Mouse (Mus musculus) left cerebral cortex, adult 9 months (tissue): Measurements from ENCODE around the gene Osbpl9.

ENCODE experiments used
- DNase-seq, 2 experiments: peaks; one replicate each; pipeline ENCODE4 v3.0.0; 2022; ENCODE audit warnings: low spot score in 2 of 2

Gene Osbpl9

DNA sequence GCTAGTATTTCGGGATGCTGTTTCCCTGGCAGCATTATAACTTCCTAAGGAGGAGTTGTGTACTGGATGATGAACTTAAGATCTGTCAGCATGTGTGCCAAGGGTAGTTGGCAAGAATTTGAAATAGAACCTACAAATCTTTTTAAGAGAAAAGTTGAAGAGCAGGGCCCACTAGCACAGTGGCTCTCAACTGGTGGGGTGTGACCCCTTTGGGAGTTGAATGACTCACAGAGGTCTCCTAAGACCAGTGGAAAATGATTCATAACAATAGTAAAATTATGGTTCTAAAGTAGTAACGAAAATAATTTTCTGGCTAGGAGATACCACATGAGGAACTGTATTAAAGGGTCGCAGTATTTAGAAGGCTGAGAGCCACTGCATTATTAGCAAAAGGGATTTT, 67.1 kb downstream of the Osbpl9 start:
- no peak for DNase-seq

DNA sequence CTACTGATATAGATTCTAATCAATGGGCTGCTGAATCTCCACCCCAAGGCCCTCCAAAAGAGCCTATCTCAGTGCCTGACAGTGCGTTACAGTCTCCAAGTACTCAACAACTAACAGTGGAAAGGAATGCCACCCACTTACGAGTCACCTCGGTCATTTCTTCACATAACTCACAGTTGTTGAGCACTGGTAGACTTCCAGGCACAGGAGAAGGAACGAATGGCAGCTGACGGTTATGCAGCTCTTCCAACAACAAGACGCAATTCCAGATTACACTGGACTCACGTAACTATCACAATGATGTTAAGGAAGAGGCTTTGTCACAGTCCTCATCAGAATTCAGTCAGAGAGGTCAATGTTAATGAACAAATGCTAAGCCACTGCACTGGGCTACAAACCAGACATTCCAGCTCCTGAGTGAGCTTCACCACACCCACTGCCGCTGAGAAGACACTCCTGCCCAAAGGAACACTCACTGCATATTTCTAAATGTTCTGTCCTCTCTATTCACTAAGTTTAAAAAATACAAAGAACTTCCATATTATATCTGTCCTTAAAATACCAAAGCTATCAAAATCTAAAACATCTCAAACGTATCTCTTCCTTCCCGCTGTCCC, 70.7 kb downstream of the Osbpl9 start:
- no peak for DNase-seq

DNA sequence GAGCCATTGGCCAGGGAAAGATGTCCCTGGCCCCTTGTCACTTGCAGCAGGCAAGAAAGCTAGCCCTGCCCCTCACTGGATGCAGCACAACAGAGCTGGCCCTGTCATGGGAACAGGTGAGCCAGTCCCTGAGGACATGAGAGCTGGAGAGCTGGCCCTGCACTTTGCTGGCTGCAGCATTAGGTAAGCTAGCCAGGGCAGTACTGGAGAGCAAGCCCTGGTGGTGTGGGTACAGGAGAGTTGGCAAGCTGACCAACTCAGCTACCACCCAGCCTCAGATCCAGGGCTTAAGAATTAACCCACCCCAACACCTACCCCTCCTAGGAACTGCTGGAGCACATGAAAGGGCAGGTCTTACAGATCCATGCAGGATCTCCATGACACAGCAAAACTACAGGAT, 73.1 kb downstream of the Osbpl9 start:
- no peak for DNase-seq

GRCm38 (mm10) chr4:109128017-109128416, 74.1 kb downstream of the Osbpl9 start:
- DNase-seq, result no peak

DNA sequence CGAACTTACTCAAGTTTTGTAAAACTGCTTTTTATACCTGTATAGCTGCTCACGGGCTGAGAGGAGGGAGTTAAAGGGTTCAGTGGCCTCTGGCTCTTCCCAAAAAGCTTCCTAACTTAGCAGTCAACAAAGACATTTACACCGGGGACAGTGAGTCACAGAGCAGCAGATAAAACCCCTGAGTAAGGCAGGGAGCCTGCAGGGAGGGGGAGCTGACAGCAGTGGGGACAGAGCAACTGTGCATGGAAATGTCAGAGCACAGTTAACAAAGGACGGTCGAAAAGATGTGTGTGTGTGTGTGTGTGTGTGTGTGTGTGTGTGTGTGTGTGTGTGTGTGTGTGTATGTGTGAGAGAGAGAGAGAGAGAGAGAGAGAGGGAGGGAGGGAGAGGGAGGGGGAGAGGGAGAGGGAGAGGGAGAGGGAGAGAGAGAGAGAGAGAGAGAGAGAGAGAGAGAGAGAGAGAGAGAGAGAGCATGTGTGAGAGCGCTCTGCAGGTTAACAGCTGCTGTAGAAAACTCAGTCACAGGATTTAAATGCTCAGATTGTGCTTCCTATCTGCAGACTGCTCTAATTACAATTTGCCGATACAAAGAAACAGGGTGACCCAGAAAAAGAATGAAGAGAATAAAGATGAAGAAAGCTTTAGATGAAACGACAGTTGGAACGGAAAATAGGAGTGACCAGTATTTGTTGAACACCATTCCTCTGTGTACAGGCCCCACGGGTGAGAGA, 75.1 kb downstream of the Osbpl9 start:
- no peak for DNase-seq

- DNase-seq, result no peak
Measured at GRCm38 (mm10) chr4:109125746-109126425, 76.2 kb downstream of the Osbpl9 start.

GRCm38 (mm10) chr4:109122830-109123555, 79.1 kb downstream of the Osbpl9 start:
- no peak for DNase-seq

DNA sequence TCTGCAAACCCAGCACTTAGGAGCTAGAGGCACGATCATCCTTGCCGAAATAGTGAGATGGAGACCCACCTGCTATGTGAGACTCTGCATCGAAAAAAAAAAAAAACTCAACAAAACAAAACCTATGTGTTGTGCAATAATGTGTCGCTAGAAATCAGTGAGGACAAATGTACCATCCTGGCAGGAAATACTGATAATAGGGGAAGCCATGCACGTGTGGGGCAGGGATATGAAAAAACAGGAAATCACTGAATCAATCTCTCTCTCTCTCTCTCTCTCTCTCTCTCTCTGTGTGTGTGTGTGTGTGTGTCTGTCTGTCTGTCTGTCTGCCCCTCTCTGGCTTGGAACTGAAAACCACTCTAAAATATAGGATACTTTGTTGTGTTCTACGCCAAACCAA, 81.3 kb downstream of the Osbpl9 start:
- no peak for DNase-seq

DNA sequence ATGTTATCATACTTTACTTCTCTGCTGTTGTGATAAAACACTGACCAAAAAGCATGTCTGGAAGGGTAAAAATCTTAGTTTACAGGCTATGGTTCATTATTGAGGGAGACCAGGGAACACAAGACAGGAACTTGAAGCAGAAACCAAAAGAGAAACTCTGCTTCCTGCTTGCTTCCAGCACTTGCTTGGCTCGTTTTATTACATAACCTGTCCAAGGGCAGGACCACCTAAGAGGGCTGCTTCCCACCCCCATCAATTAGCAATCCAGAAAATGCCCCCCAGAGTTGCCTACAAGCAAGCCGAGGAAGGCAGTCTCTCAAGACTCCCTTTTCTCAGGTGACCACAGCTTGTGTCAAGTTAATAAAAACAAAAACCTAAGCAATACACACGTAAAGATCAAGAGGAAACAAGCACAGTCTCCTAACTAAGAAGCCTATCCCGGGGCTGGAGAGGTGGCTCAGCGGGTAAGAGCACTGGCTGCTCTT, 82.4 kb downstream of the Osbpl9 start:
- no peak for DNase-seq

GRCm38 (mm10) chr4:109118327-109118659, 83.8 kb downstream of the Osbpl9 start:
- peak; percentile 44 to 77 for DNase-seq

GRCm38 (mm10) chr4:109117596-109118326, 84.3 kb downstream of the Osbpl9 start:
- DNase-seq, result peak; percentile 55 to 72

GRCm38 (mm10) chr4:109116938-109117337, 85.1 kb downstream of the Osbpl9 start:
- no peak for DNase-seq

GRCm38 (mm10) chr4:109116494-109116893, 85.6 kb downstream of the Osbpl9 start:
- DNase-seq, result no peak

DNA sequence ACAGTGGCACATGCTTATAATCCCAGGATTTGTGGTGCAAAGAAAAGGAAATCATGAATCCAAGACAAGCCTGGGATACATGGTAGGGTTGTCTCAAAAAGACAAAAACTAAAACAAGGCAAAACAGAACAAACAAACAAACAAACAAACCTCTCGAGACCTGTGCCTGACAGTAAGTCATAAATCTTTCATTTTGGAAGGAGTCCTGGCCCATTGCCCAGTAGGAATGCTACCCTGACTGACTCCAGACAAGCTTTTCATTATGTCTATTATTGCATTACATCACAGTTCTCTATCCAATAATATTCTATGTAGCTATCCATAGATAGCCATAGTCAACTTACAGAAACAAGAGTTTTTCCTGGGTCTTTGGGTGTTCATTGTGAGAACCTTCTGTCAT, 86.3 kb downstream of the Osbpl9 start:
- no peak for DNase-seq

- DNase-seq, result no peak
Measured at GRCm38 (mm10) chr4:109114308-109114707, 87.8 kb downstream of the Osbpl9 start.

GRCm38 (mm10) chr4:109112915-109113505, 89.1 kb downstream of the Osbpl9 start:
- no peak for DNase-seq

GRCm38 (mm10) chr4:109110978-109111377, 91.1 kb downstream of the Osbpl9 start:
- DNase-seq, result no peak

DNA sequence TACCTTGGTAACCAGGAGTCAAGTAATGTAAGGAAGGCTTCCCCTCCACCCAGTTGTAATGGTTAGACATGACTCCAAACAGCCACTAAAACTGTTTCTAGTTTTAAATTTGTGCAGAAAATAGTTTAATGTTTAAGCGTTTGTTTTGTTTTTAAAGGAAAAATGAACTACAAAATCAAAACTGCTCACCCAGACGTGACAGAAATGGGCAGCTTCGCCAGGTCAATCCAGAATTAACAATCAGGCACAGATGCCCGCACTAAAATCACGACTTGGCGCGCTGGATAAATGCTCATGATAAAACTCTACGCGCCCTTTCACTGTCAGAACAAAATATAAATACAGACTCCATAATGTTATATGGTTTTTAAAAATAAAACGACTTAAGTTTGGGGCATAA, 92.4 kb downstream of the Osbpl9 start:
- no peak for DNase-seq

GRCm38 (mm10) chr4:109109012-109109411, 93.1 kb downstream of the Osbpl9 start:
- no peak for DNase-seq

DNA sequence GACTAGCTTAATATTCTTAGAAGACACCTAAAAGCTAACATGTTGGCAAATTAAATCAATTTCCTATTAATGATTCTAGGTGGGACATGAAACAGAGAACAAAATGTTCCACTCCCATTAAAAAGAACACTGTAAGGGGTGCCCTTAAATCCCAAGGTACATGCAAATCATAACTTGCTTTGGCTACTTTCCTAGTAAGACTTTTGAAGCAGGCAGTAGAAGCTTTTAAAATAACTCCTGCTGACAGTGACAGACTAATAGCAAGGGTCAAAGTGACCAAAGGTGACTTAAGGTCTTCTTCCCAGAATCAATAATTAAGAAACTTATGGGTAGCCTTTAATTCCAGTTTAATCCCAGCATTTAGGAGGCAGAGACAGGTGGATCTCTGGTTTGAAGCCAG, 95.5 kb downstream of the Osbpl9 start:
- DNase-seq, result no peak

DNA sequence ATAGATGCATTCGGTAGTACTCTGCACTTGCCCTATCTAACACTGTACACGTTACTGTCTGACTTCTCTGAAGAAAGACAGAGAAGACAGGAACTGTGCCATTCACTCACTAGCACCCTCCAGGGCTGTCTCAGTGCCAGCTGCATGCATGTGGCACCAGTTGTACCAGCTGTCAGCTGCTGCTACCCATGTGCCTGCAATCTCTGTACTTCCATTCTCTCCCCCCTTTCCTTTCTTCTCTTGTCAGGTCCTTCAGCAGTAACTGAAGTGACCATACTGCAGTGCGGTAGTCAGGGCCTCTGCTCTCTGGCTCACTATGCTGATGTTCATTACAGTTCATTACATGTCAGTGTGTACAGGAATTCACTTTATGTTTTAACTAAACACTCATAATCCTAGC, 96.0 kb downstream of the Osbpl9 start:
- DNase-seq, result no peak
